In the genomic region with DNA sequence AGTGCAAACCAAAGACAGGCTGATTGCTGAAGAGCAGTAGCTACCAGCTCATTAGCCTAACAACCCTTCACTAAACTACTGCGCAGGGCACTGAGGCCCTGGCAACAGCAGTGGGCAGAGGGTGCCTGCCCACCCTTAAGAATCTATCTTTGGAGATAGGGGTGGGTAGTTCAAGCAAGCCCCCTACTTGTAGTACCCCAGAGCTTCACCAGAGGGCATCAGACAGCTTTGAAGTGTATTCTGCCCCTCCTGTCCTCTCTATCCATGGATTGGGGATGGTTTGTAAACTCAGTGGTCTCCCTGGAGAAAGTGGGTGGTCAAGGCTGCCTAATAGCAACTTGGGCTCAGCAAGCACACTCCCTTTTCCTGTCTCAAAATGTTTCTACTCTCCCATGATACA, we compare ENCODE assay signal across 9 mouse cellular contexts.
DNase-seq lines count a peak whose midpoint lies in the region; ATAC-seq lines count a peak whose summit lies in the region.
"Had no signal": no experiment of that assay in that cellular context is flagged by ENCODE, and none has a peak within 500 bp of the region (broad histone marks: within the 10 kb centered on the region; RNA-seq: fewer than 3 reads in every experiment).

No protein-coding gene starts in this region.

- no peak for ATAC-seq in frontal cortex, adult (ENCODE audit: low TSS enrichment)
- ATAC-seq in monocyte, adult 5-6 weeks (replicated peaks; ENCODE audit: insufficient number of reproducible peaks, low FRiP score, low TSS enrichment, poor library complexity, severe bottlenecking): no peak

- peak; percentile 23 for DNase-seq in heart, postnatal 4 days
- DNase-seq in heart, adult 18-20 months: no peak
- peak; percentile 16 for DNase-seq in thymus, postnatal 14 days
- DNase-seq in thymus, postnatal 25 days: no peak
- peak; percentile 68 to 75 for DNase-seq in layer of hippocampus, postnatal 10 days (ENCODE audit: low spot score in 2 of 2)
- DNase-seq in urinary bladder, adult 18-20 months (ENCODE audit: low spot score in 2 of 2): no peak
- DNase-seq: lung, adult 18-20 months had no signal

Comparison
In these comparisons a context has a peak if more than half of its experiments do, and no peak if none do; other contexts are left out.
1. DNase-seq: peak in heart, postnatal 4 days (single experiment), thymus, postnatal 14 days (single experiment) and layer of hippocampus, postnatal 10 days (2 of 2); none in heart, adult 18-20 months (0 of 2), thymus, postnatal 25 days (single experiment) and urinary bladder, adult 18-20 months (0 of 2).